Mouse (Mus musculus): Measurements from ENCODE around the gene Atp5j2.

GRCm38 (mm10) chr5:145185244-145185643 is 6.6 kb downstream of the Atp5j2 start:
- no peak for TF ChIP-seq CTCF (IDR thresholded peaks at IDR 0.05 in 2 of 3, conservative IDR thresholded peaks at IDR 0.05 in 1 of 3; ENCODE audit: control insufficient read depth in 1 of 3, insufficient read depth in 1 of 3, low read depth in 2 of 3, low read length in 3 of 3, poor library complexity in 1 of 3, severe bottlenecking in 1 of 3)
- no peak for TF ChIP-seq SIN3A (IDR thresholded peaks at IDR 0.05; ENCODE audit: low read length)
- TF ChIP-seq GATA1 (IDR thresholded peaks at IDR 0.05; ENCODE audit: low read depth, low read length) = no peak
- no peak for TF ChIP-seq E2F4 (IDR thresholded peaks at IDR 0.05; ENCODE audit: borderline replicate concordance, low read depth, low read length)
- TF ChIP-seq POLR2AphosphoS5 (IDR thresholded peaks at IDR 0.05; ENCODE audit: borderline replicate concordance, low read depth, low read length) = no peak
- no peak for TF ChIP-seq EP300 (IDR thresholded peaks at IDR 0.05; ENCODE audit: low read depth in 1 of 2, low read length in 2 of 2)
